15 mouse cellular contexts compared by ENCODE assay signal in genomic region chr17:31308291-31308816, GRCm38 (mm10). TPM values are rescaled to one million over a fixed set of nuclear protein-coding genes. Genes with fewer than 3 reads are reported as not detected.
DNase-seq lines count a peak whose midpoint lies in the region; ATAC-seq lines count a peak whose summit lies in the region.
"Had no signal": no experiment of that assay in that cellular context is flagged by ENCODE, and none has a peak within 500 bp of the region (broad histone marks: within the 10 kb centered on the region; RNA-seq: fewer than 3 reads in every experiment).

No protein-coding gene starts in this region.

- no peaks in the 10 kb centered on the region for H3K9me3 ChIP-seq in hindbrain, embryonic 11.5 days (ENCODE audit: control insufficient read depth, low read length)
- no peaks in the 10 kb centered on the region for H3K9me3 ChIP-seq in hindbrain, embryonic 16.5 days (ENCODE audit: control insufficient read depth, low read length)
- no peaks in the 10 kb centered on the region for H3K9me3 ChIP-seq in stomach, embryonic 15.5 days
- H3K9me3 ChIP-seq in midbrain, embryonic 15.5 days = no peaks in the 10 kb centered on the region
- H3K9me3 ChIP-seq: neural tube, embryonic 15.5 days had no signal

- peaks cover 9% of the 10 kb centered on the region for H3K4me1 ChIP-seq in hindbrain, embryonic 11.5 days (replicated peaks; ENCODE audit: control insufficient read depth, insufficient read depth, low read length)
- H3K4me1 ChIP-seq in hindbrain, embryonic 16.5 days (ENCODE audit: control insufficient read depth, insufficient read depth, low read depth, low read length) = peaks cover 4% of the 10 kb centered on the region; the same call in 1 of the 2 replicates
- H3K4me1 ChIP-seq in stomach, embryonic 15.5 days = peaks cover 10% of the 10 kb centered on the region; the same call in 1 of the 2 replicates
- no peaks in the 10 kb centered on the region for H3K4me1 ChIP-seq in midbrain, embryonic 15.5 days

- ATAC-seq in hindbrain, embryonic 11.5 days (ENCODE audit: low FRiP score) = no peak
- no peak for ATAC-seq in hindbrain, embryonic 16.5 days
- ATAC-seq in stomach, embryonic 15.5 days (ENCODE audit: insufficient read depth, low FRiP score, low read depth) = peak; percentile 38; the same call in 1 of the 2 replicates
- ATAC-seq in midbrain, embryonic 15.5 days (replicated peaks) = no peak
- ATAC-seq: liver, postnatal 0 days had no signal

- WGBS in hindbrain, embryonic 11.5 days = 80% methylated on average over 7 of the region's 7 CpGs
- WGBS in hindbrain, embryonic 16.5 days = 93% methylated on average over 7 of the region's 7 CpGs
- 80% methylated on average over 7 of the region's 7 CpGs for WGBS in stomach, embryonic 15.5 days
- 91% methylated on average over 7 of the region's 7 CpGs for WGBS in midbrain, embryonic 15.5 days

- H3K27ac ChIP-seq in hindbrain, embryonic 11.5 days (ENCODE audit: low read depth, low read length) = peak overlapping the region; percentile 34
- no peak overlapping the region for H3K27ac ChIP-seq in hindbrain, embryonic 16.5 days (ENCODE audit: low read depth, low read length)
- no peak overlapping the region; the same call in 1 of the 2 replicates for H3K27ac ChIP-seq in stomach, embryonic 15.5 days
- no peak overlapping the region for H3K27ac ChIP-seq in midbrain, embryonic 15.5 days
- H3K27ac ChIP-seq: neural tube, embryonic 15.5 days had no signal

- no peak overlapping the region for H3K4me3 ChIP-seq in hindbrain, embryonic 11.5 days (ENCODE audit: low read depth, low read length)
- H3K4me3 ChIP-seq in hindbrain, embryonic 16.5 days (ENCODE audit: low read length) = no peak overlapping the region
- H3K4me3 ChIP-seq in stomach, embryonic 15.5 days (replicated peaks) = no peak overlapping the region
- no peak overlapping the region for H3K4me3 ChIP-seq in midbrain, embryonic 15.5 days
- H3K4me3 ChIP-seq: neural tube, embryonic 15.5 days had no signal

- no peak overlapping the region for H3K4me2 ChIP-seq in hindbrain, embryonic 11.5 days (replicated peaks; ENCODE audit: low read depth, low read length)
- H3K4me2 ChIP-seq in hindbrain, embryonic 16.5 days (ENCODE audit: low read length) = no peak overlapping the region
- no peak overlapping the region for H3K4me2 ChIP-seq in stomach, embryonic 15.5 days
- no peak overlapping the region for H3K4me2 ChIP-seq in midbrain, embryonic 15.5 days
- H3K4me2 ChIP-seq: neural tube, embryonic 15.5 days had no signal

- peak; percentile 94 for DNase-seq in heart, adult 11 months
- DNase-seq in heart, adult 9 months (ENCODE audit: low spot score in 2 of 2) = no peak
- no peak for DNase-seq in hindbrain, embryonic 11.5 days (ENCODE audit: low spot score)
- peak; percentile 44 for DNase-seq in ZHBTc4 (ENCODE audit: low read depth, low spot score)
- no peak for DNase-seq in gastrocnemius, postnatal 4 days (ENCODE audit: low spot score in 2 of 2)
- DNase-seq: cerebellum, adult 11 months; kidney, adult 18-20 months; kidney, postnatal 14 days; liver, postnatal 0 days; right cerebral cortex, postnatal 4 days had no signal

- no peaks in the 10 kb centered on the region for H3K27me3 ChIP-seq in hindbrain, embryonic 11.5 days (ENCODE audit: control insufficient read depth, insufficient read depth, low read length)
- H3K27me3 ChIP-seq in hindbrain, embryonic 16.5 days (replicated peaks; ENCODE audit: control insufficient read depth, insufficient read depth, low read length) = no peaks in the 10 kb centered on the region
- no peaks in the 10 kb centered on the region for H3K27me3 ChIP-seq in stomach, embryonic 15.5 days (replicated peaks)
- H3K27me3 ChIP-seq in midbrain, embryonic 15.5 days (replicated peaks) = no peaks in the 10 kb centered on the region
- H3K27me3 ChIP-seq: neural tube, embryonic 15.5 days had no signal

- no peaks in the 10 kb centered on the region for H3K36me3 ChIP-seq in hindbrain, embryonic 11.5 days (ENCODE audit: control insufficient read depth, insufficient read depth, low read length)
- H3K36me3 ChIP-seq in hindbrain, embryonic 16.5 days (ENCODE audit: control insufficient read depth, insufficient read depth, low read length) = no peaks in the 10 kb centered on the region; the same call in 1 of the 2 replicates
- no peaks in the 10 kb centered on the region for H3K36me3 ChIP-seq in stomach, embryonic 15.5 days
- H3K36me3 ChIP-seq in midbrain, embryonic 15.5 days (replicated peaks) = no peaks in the 10 kb centered on the region

- no peak overlapping the region for H3K9ac ChIP-seq in hindbrain, embryonic 11.5 days (ENCODE audit: low read depth, low read length)
- H3K9ac ChIP-seq in hindbrain, embryonic 16.5 days (ENCODE audit: low read depth, low read length) = no peak overlapping the region
- no peak overlapping the region for H3K9ac ChIP-seq in stomach, embryonic 15.5 days
- no peak overlapping the region for H3K9ac ChIP-seq in midbrain, embryonic 15.5 days
- H3K9ac ChIP-seq: liver, postnatal 0 days; neural tube, embryonic 15.5 days had no signal

RNA-seq across cellular contexts. Expression of gene Slc37a1, which starts 21.8 kb away (rescaled TPM):
- 13.0 and 13.3 TPM in 2 replicates for polyA plus RNA-seq in hindbrain, embryonic 11.5 days (2014; fragmentation: Nextera tagmentation; extraction: Ambion mirVana)
- 8.6 and 10.9 TPM in 2 replicates for polyA plus RNA-seq in hindbrain, embryonic 16.5 days (2015; fragmentation: Nextera tagmentation; extraction: Ambion mirVana)
- polyA plus RNA-seq in stomach, embryonic 15.5 days (2015; fragmentation: Nextera tagmentation; extraction: Ambion mirVana) = 12.7 and 14.9 TPM in 2 replicates
- polyA plus RNA-seq in midbrain, embryonic 15.5 days (2015; fragmentation: Nextera tagmentation; extraction: Ambion mirVana) = 12.8 and 13.4 TPM in 2 replicates
- total RNA-seq in gastrocnemius, postnatal 4 days (2021) = 1 to 10 TPM; 1.4 to 2.4 TPM

RNA-seq across cellular contexts. Expression of gene Rsph1, which starts 31.2 kb away (rescaled TPM):
- polyA plus RNA-seq in hindbrain, embryonic 11.5 days (2014; fragmentation: Nextera tagmentation; extraction: Ambion mirVana) = 5.1 TPM in 2 replicates
- polyA plus RNA-seq in hindbrain, embryonic 16.5 days (2015; fragmentation: Nextera tagmentation; extraction: Ambion mirVana) = 6.4 and 8.8 TPM in 2 replicates
- 1.6 and 2.1 TPM in 2 replicates for polyA plus RNA-seq in stomach, embryonic 15.5 days (2015; fragmentation: Nextera tagmentation; extraction: Ambion mirVana)
- polyA plus RNA-seq in midbrain, embryonic 15.5 days (2015; fragmentation: Nextera tagmentation; extraction: Ambion mirVana) = 4.7 and 6.4 TPM in 2 replicates
- total RNA-seq in gastrocnemius, postnatal 4 days (2021) = 1 to 10 TPM; 1.8 to 2.1 TPM
- total RNA-seq: CH12.LX had no signal

Comparison
In these comparisons a context has a peak if more than half of its experiments do, and no peak if none do; other contexts are left out.
1. DNase-seq: peak in heart, adult 11 months (single experiment) and ZHBTc4 (single experiment); none in heart, adult 9 months (0 of 2), hindbrain, embryonic 11.5 days (single experiment) and gastrocnemius, postnatal 4 days (0 of 2).